Mouse (Mus musculus) hindbrain, embryonic 12.5 days (tissue): ENCODE measurements around the gene Rcl1. TPM values are rescaled to one million over a fixed set of nuclear protein-coding genes. Genes with fewer than 3 reads are reported as not detected.

ENCODE experiments used
- ATAC-seq: fragments of 200-750 bp; cut with Nextera tagmentation; 2 replicates; pipeline ENCODE4 v1.8.0; 2017; ENCODE audit warnings: moderate TSS enrichment; ENCODE audit not compliant: low FRiP score
- H3K27ac ChIP-seq: fragments of 300-500 bp; sonication (generic); 2 replicates; pipeline ENCODE4 v1.5.1; 2016; ENCODE audit warnings: mild to moderate bottlenecking
- H3K27me3 ChIP-seq: fragments of 300-500 bp; sonication (generic); 2 replicates; pipeline ENCODE4 v1.6.1; 2016; ENCODE audit warnings: mild to moderate bottlenecking
- H3K36me3 ChIP-seq: fragments of 300-500 bp; sonication (generic); 2 replicates; pipeline ENCODE4 v1.6.1; 2016; ENCODE audit warnings: mild to moderate bottlenecking
- H3K4me1 ChIP-seq: fragments of 300-500 bp; sonication (generic); 2 replicates; pipeline ENCODE4 v1.6.1; 2016
- H3K4me2 ChIP-seq: fragments of 300-500 bp; sonication (generic); replicated peaks from 2 replicates; pipeline ENCODE4 v1.6.1; 2016; ENCODE audit warnings: mild to moderate bottlenecking
- H3K4me3 ChIP-seq: fragments of 300-500 bp; sonication (generic); 2 replicates; pipeline ENCODE4 v1.5.1; 2016; ENCODE audit warnings: mild to moderate bottlenecking
- H3K9ac ChIP-seq: fragments of 300-500 bp; sonication (generic); 2 replicates; pipeline ENCODE4 v1.6.1; 2016; ENCODE audit warnings: mild to moderate bottlenecking, moderate library complexity
- H3K9me3 ChIP-seq: fragments of 300-500 bp; sonication (generic); replicated peaks from 2 replicates; pipeline ENCODE4 v1.6.1; 2016; ENCODE audit warnings: mild to moderate bottlenecking
- WGBS: fragments of 180-500 bp; shearing (Covaris S2); methylation state at CpG from one replicate; pipeline ENCODE4 v1.1.7; 2016; 5-methylcytosine and 5-hydroxymethylcytosine counted together
- polyA plus RNA-seq: library from polyadenylated mRNA; unstranded; fragments of >200 nt; fragmentation: Nextera tagmentation; extraction: Ambion mirVana; gene quantifications from 2 replicates; pipeline ENCODE4 v1.2.1, GENCODE M21; 2016

The Rcl1 gene
- polyA plus RNA-seq, 1 experiment from 2014 or later: 33.0 TPM

- H3K27me3 ChIP-seq: no peaks in the 10 kb centered on the region
- H3K4me3 ChIP-seq: no peak overlapping the region
- WGBS: 88% methylated on average over 13 of the region's 13 CpGs
- no peak overlapping the region for H3K9ac ChIP-seq
- H3K27ac ChIP-seq: no peak overlapping the region
- H3K4me2 ChIP-seq: no peak overlapping the region
- H3K9me3 ChIP-seq: no peaks in the 10 kb centered on the region
- no peak for ATAC-seq
- peaks cover 28% of the 10 kb centered on the region for H3K36me3 ChIP-seq
- no peaks in the 10 kb centered on the region for H3K4me1 ChIP-seq
Observed at GRCm38 (mm10) chr19:29118196-29118595, 17.0 kb downstream of the Rcl1 start.

- WGBS: 98% methylated on average over 6 of the region's 6 CpGs
- H3K9me3 ChIP-seq: no peaks in the 10 kb centered on the region
- no peak overlapping the region for H3K9ac ChIP-seq
- H3K27me3 ChIP-seq: no peaks in the 10 kb centered on the region
- no peaks in the 10 kb centered on the region for H3K4me1 ChIP-seq
- no peak overlapping the region for H3K4me3 ChIP-seq
- H3K27ac ChIP-seq: no peak overlapping the region
- no peak for ATAC-seq
- peaks cover 28% of the 10 kb centered on the region for H3K36me3 ChIP-seq
- no peak overlapping the region for H3K4me2 ChIP-seq
Observed at GRCm38 (mm10) chr19:29120311-29120710, 19.1 kb downstream of the Rcl1 start.

GRCm38 (mm10) chr19:29121394-29121793 is 20.2 kb downstream of the Rcl1 start:
- 91% methylated on average over 9 of the region's 9 CpGs for WGBS
- Histone ChIP-seq H3K4me2 (no peak overlapping the region), H3K36me3 (peaks cover 28% of the 10 kb centered on the region), H3K9me3 (no peaks in the 10 kb centered on the region), H3K27ac (no peak overlapping the region), H3K4me3 (no peak overlapping the region), H3K4me1 (no peaks in the 10 kb centered on the region), H3K9ac (no peak overlapping the region), H3K27me3 (no peaks in the 10 kb centered on the region)
- no peak for ATAC-seq

- no peak overlapping the region for H3K9ac ChIP-seq
- H3K4me1 ChIP-seq: no peaks in the 10 kb centered on the region
- no peak overlapping the region for H3K4me3 ChIP-seq
- H3K36me3 ChIP-seq: peaks cover 27% of the 10 kb centered on the region
- ATAC-seq: no peak
- no peak overlapping the region for H3K4me2 ChIP-seq
- H3K27me3 ChIP-seq: no peaks in the 10 kb centered on the region
- H3K27ac ChIP-seq: no peak overlapping the region
- no peaks in the 10 kb centered on the region for H3K9me3 ChIP-seq
- 90% methylated on average over 13 of the region's 13 CpGs for WGBS
Observed at GRCm38 (mm10) chr19:29124886-29125585, 23.9 kb downstream of the Rcl1 start.

GRCm38 (mm10) chr19:29126347-29127015 is 25.3 kb downstream of the Rcl1 start:
- Histone ChIP-seq H3K9me3 (no peaks in the 10 kb centered on the region), H3K4me2 (no peak overlapping the region), H3K9ac (no peak overlapping the region), H3K27me3 (no peaks in the 10 kb centered on the region), H3K27ac (no peak overlapping the region), H3K4me3 (no peak overlapping the region), H3K36me3 (peaks cover 31% of the 10 kb centered on the region), H3K4me1 (no peaks in the 10 kb centered on the region)
- no peak for ATAC-seq
- 95% methylated on average over 12 of the region's 12 CpGs for WGBS

- WGBS: 50% methylated on average over 6 of the region's 6 CpGs
Observed at GRCm38 (mm10) chr19:29127331-29127730, 26.2 kb downstream of the Rcl1 start.

GRCm38 (mm10) chr19:29128217-29128616 is 27.0 kb downstream of the Rcl1 start:
- no peak overlapping the region for H3K27ac ChIP-seq
- H3K4me1 ChIP-seq: no peaks in the 10 kb centered on the region
- no peak overlapping the region for H3K9ac ChIP-seq
- no peaks in the 10 kb centered on the region for H3K27me3 ChIP-seq
- no peak overlapping the region for H3K4me2 ChIP-seq
- no peaks in the 10 kb centered on the region for H3K9me3 ChIP-seq
- 77% methylated on average over 6 of the region's 6 CpGs for WGBS
- no peak overlapping the region for H3K4me3 ChIP-seq
- H3K36me3 ChIP-seq: peaks cover 27% of the 10 kb centered on the region
- ATAC-seq: no peak

More at GRCm38 (mm10) chr19:29127331-29127730, 26.2 kb downstream of the Rcl1 start:
- no peak overlapping the region for H3K4me3 ChIP-seq
- no peak overlapping the region for H3K27ac ChIP-seq
- no peak for ATAC-seq
- H3K4me1 ChIP-seq: no peaks in the 10 kb centered on the region
- H3K36me3 ChIP-seq: peaks cover 27% of the 10 kb centered on the region
- H3K9me3 ChIP-seq: no peaks in the 10 kb centered on the region
- no peak overlapping the region for H3K9ac ChIP-seq
- no peaks in the 10 kb centered on the region for H3K27me3 ChIP-seq
- H3K4me2 ChIP-seq: no peak overlapping the region

GRCm38 (mm10) chr19:29129551-29129950 is 28.4 kb downstream of the Rcl1 start:
- H3K4me3 ChIP-seq: no peak overlapping the region
- 95% methylated on average over 5 of the region's 5 CpGs for WGBS
- no peaks in the 10 kb centered on the region for H3K9me3 ChIP-seq
- H3K9ac ChIP-seq: no peak overlapping the region
- no peaks in the 10 kb centered on the region for H3K4me1 ChIP-seq
- ATAC-seq: no peak
- H3K27me3 ChIP-seq: no peaks in the 10 kb centered on the region
- no peak overlapping the region for H3K4me2 ChIP-seq
- H3K36me3 ChIP-seq: peaks cover 30% of the 10 kb centered on the region
- H3K27ac ChIP-seq: no peak overlapping the region

GRCm38 (mm10) chr19:29131171-29131570 is 30.0 kb downstream of the Rcl1 start:
- WGBS: 92% methylated on average over 4 of the region's 4 CpGs

GRCm38 (mm10) chr19:29134293-29134692 is 33.1 kb downstream of the Rcl1 start:
- H3K27ac ChIP-seq: no peak overlapping the region
- H3K4me1 ChIP-seq: no peaks in the 10 kb centered on the region
- no peak overlapping the region for H3K4me3 ChIP-seq
- H3K36me3 ChIP-seq: peaks cover 35% of the 10 kb centered on the region
- H3K4me2 ChIP-seq: no peak overlapping the region
- H3K9ac ChIP-seq: no peak overlapping the region
- no peaks in the 10 kb centered on the region for H3K27me3 ChIP-seq
- no peak for ATAC-seq
- 89% methylated on average over 11 of the region's 11 CpGs for WGBS
- no peaks in the 10 kb centered on the region for H3K9me3 ChIP-seq

More at GRCm38 (mm10) chr19:29131171-29131570, 30.0 kb downstream of the Rcl1 start:
- Histone ChIP-seq H3K36me3 (peaks cover 41% of the 10 kb centered on the region), H3K9ac (no peak overlapping the region), H3K4me2 (no peak overlapping the region), H3K9me3 (no peaks in the 10 kb centered on the region), H3K27me3 (no peaks in the 10 kb centered on the region), H3K4me1 (no peaks in the 10 kb centered on the region), H3K4me3 (no peak overlapping the region), H3K27ac (no peak overlapping the region)
- ATAC-seq: no peak

GRCm38 (mm10) chr19:29135172-29135736 is 34.1 kb downstream of the Rcl1 start:
- WGBS: 94% methylated on average over 11 of the region's 11 CpGs
- no peaks in the 10 kb centered on the region for H3K27me3 ChIP-seq
- no peak for ATAC-seq

GRCm38 (mm10) chr19:29138546-29139270 is 37.5 kb downstream of the Rcl1 start:
- Histone ChIP-seq H3K27ac (no peak overlapping the region), H3K4me3 (no peak overlapping the region), H3K9me3 (no peaks in the 10 kb centered on the region), H3K27me3 (no peaks in the 10 kb centered on the region), H3K36me3 (peaks cover 25% of the 10 kb centered on the region), H3K9ac (no peak overlapping the region), H3K4me2 (no peak overlapping the region), H3K4me1 (peaks cover 3% of the 10 kb centered on the region; the same call in 1 of the 2 replicates)
- WGBS: 92% methylated on average over 10 of the region's 10 CpGs
- ATAC-seq: no peak

More at GRCm38 (mm10) chr19:29135172-29135736, 34.1 kb downstream of the Rcl1 start:
- H3K4me2 ChIP-seq: no peak overlapping the region
- peaks cover 30% of the 10 kb centered on the region for H3K36me3 ChIP-seq
- H3K9ac ChIP-seq: no peak overlapping the region
- no peak overlapping the region for H3K4me3 ChIP-seq
- peaks cover 3% of the 10 kb centered on the region; the same call in 1 of the 2 replicates for H3K4me1 ChIP-seq
- no peaks in the 10 kb centered on the region for H3K9me3 ChIP-seq
- H3K27ac ChIP-seq: no peak overlapping the region
